Mouse (Mus musculus) adrenal gland, postnatal 36 days (tissue): ENCODE measurements around the gene Irx4. TPM values are rescaled to one million over a fixed set of nuclear protein-coding genes. Genes with fewer than 3 reads are reported as not detected.

Experiments used
- DNase-seq, 2 experiments: peaks; one replicate each; pipeline ENCODE4 v3.0.0; 2021; ENCODE audit warnings: mixed read lengths in 1 of 2
- long read RNA-seq, 2 experiments: library from polyadenylated mRNA; stranded (forward); transcript quantifications; one replicate each; pipeline ENCODE4 v2.0.0; 2021; ENCODE audit warnings: borderline sequencing depth in 2 of 2
- total RNA-seq, 2 experiments: library from RNA; stranded (reverse); gene quantifications; 2 replicates each; pipeline ENCODE4 v1.2.3; 2021

The Irx4 gene
- total RNA-seq: not detected
- long read RNA-seq, experiment 1: 0 reads
- long read RNA-seq, experiment 2: 0 reads

- no peak for DNase-seq
These were observed at the start of gene Irx4 for GRCm38 (mm10) chr13:73260354-73261035. Gene Irx4, plus strand, starts transcription at chr13:73260479.

- DNase-seq: no peak
These were observed 46.0 kb upstream of the Irx4 start for GRCm38 (mm10) chr13:73214301-73214700.

- no peak for DNase-seq
These were observed 23.8 kb upstream of the Irx4 start for GRCm38 (mm10) chr13:73236461-73236860.

- no peak for DNase-seq
These were observed 21.0 kb upstream of the Irx4 start for GRCm38 (mm10) chr13:73239191-73239746.

- DNase-seq: no peak
These were observed 17.7 kb upstream of the Irx4 start for GRCm38 (mm10) chr13:73242556-73242955.

GRCm38 (mm10) chr13:73246961-73247360 lies 13.3 kb upstream of the Irx4 start:
- DNase-seq: no peak

GRCm38 (mm10) chr13:73251222-73251621 lies 9.1 kb upstream of the Irx4 start:
- no peak for DNase-seq

- no peak for DNase-seq
These were observed 8.3 kb upstream of the Irx4 start for GRCm38 (mm10) chr13:73252022-73252421.

- DNase-seq: no peak
These were observed 1.9 kb upstream of the Irx4 start for GRCm38 (mm10) chr13:73258415-73258814.

- DNase-seq: no peak
These were observed 514 bp upstream of the Irx4 start for GRCm38 (mm10) chr13:73259577-73260353.

- DNase-seq: no peak
These were observed 904 bp downstream of the Irx4 start for GRCm38 (mm10) chr13:73261036-73261730.

- DNase-seq: no peak
These were observed 1.6 kb downstream of the Irx4 start for GRCm38 (mm10) chr13:73261881-73262280.

GRCm38 (mm10) chr13:73262336-73263127 lies 2.3 kb downstream of the Irx4 start:
- DNase-seq: no peak

- DNase-seq: peak in 1 of 2 experiments; percentile 39
These were observed 3.1 kb downstream of the Irx4 start for GRCm38 (mm10) chr13:73263128-73263971.

GRCm38 (mm10) chr13:73264166-73264735 lies 4.0 kb downstream of the Irx4 start:
- no peak for DNase-seq

- DNase-seq: no peak
These were observed 4.6 kb downstream of the Irx4 start for GRCm38 (mm10) chr13:73264831-73265230.

- no peak for DNase-seq
These were observed 5.2 kb downstream of the Irx4 start for GRCm38 (mm10) chr13:73265442-73265841.

GRCm38 (mm10) chr13:73267551-73267950 lies 7.3 kb downstream of the Irx4 start:
- DNase-seq: no peak

- no peak for DNase-seq
These were observed 8.4 kb downstream of the Irx4 start for GRCm38 (mm10) chr13:73268702-73269101.

- no peak for DNase-seq
These were observed 9.0 kb downstream of the Irx4 start for GRCm38 (mm10) chr13:73269251-73269650.
